Mouse (Mus musculus) MEL (cell line): Measurements from ENCODE around the gene Nap1l4. TPM values are rescaled to one million over a fixed set of nuclear protein-coding genes. Genes with fewer than 3 reads are reported as not detected.

Experiments used
- DNase-seq: peaks from one replicate; pipeline ENCODE4 v3.0.0; 2011; ENCODE audit warnings: low read depth, low spot score
- H3K27ac ChIP-seq: 2 replicates; pipeline ENCODE4 v1.5.1; 2012; ENCODE audit warnings: low read depth, mild to moderate bottlenecking, control low read depth, low read length, moderate library complexity; ENCODE audit not compliant: control insufficient read depth
- H3K27me3 ChIP-seq, 2 experiments: fragments of 150-350 bp in 1 of 2; sonication (generic) in 1 of 2; 2 replicates each; pipeline ENCODE4 v1.6.1; 2012; ENCODE audit warnings: low read length in 2 of 2, mild to moderate bottlenecking in 2 of 2, improper control_type of control experiment in 1 of 2, moderate library complexity in 1 of 2; ENCODE audit not compliant: insufficient read depth in 2 of 2, control insufficient read depth in 1 of 2
- H3K36me3 ChIP-seq, 2 experiments: 2 replicates each; pipeline ENCODE4 v1.6.1; 2012 to 2014; ENCODE audit warnings: low read length in 2 of 2, improper control_type of control experiment in 1 of 2, inconsistent platforms in 1 of 2, mild to moderate bottlenecking in 1 of 2; ENCODE audit not compliant: insufficient read depth in 2 of 2, control insufficient read depth in 1 of 2
- H3K4me1 ChIP-seq, 2 experiments: fragments of 150-350 bp in 1 of 2; sonication (generic) in 1 of 2; 2 replicates each; pipeline ENCODE4 v1.6.1; 2012; ENCODE audit warnings: low read length in 2 of 2, improper control_type of control experiment in 1 of 2, mild to moderate bottlenecking in 1 of 2; ENCODE audit not compliant: insufficient read depth in 2 of 2, control insufficient read depth in 1 of 2
- H3K4me3 ChIP-seq, 2 experiments: fragments of 150-350 bp in 1 of 2; sonication (generic) in 1 of 2; 2 replicates each; pipeline ENCODE4 v1.5.1; 2012; ENCODE audit warnings: low read depth in 2 of 2, low read length in 2 of 2, mild to moderate bottlenecking in 2 of 2, moderate library complexity in 2 of 2, control low read depth in 1 of 2, improper control_type of control experiment in 1 of 2; ENCODE audit not compliant: control insufficient read depth in 1 of 2, insufficient read depth in 1 of 2
- H3K79me2 ChIP-seq: 2 replicates; pipeline ENCODE4 v1.6.1; 2012; ENCODE audit warnings: mild to moderate bottlenecking, low read length, moderate library complexity; ENCODE audit not compliant: control insufficient read depth, poor library complexity, insufficient read depth
- H3K9ac ChIP-seq: 2 replicates; pipeline ENCODE4 v1.6.1; 2012; ENCODE audit warnings: low read depth, mild to moderate bottlenecking, control low read depth, low read length, moderate library complexity; ENCODE audit not compliant: control insufficient read depth, poor library complexity, severe bottlenecking
- H3K9me3 ChIP-seq: fragments of 150-350 bp; sonication (generic); replicated peaks from 2 replicates; pipeline ENCODE4 v1.6.1; 2012; ENCODE audit warnings: mild to moderate bottlenecking, low read length, improper control_type of control experiment, moderate library complexity; ENCODE audit not compliant: insufficient read depth
- CTCF ChIP-seq, 3 experiments: IDR thresholded peaks in 2 of 3; conservative IDR thresholded peaks in 1 of 3; 2 replicates each; pipeline ENCODE4 v1.5.1; 2011 to 2012; ENCODE audit warnings: low read length in 3 of 3, low read depth in 2 of 3, mild to moderate bottlenecking in 2 of 3, improper control_type of control experiment in 1 of 3, inconsistent platforms in 1 of 3, mixed read lengths in 1 of 3, moderate library complexity in 1 of 3; ENCODE audit not compliant: control insufficient read depth in 1 of 3, insufficient read depth in 1 of 3, poor library complexity in 1 of 3, severe bottlenecking in 1 of 3
- ELF1 ChIP-seq: IDR thresholded peaks from 2 replicates; pipeline ENCODE4 v1.6.1; 2014; ENCODE audit warnings: low read depth, mild to moderate bottlenecking, inconsistent platforms, low read length, improper control_type of control experiment, moderate library complexity
- ETS1 ChIP-seq: IDR thresholded peaks from 2 replicates; pipeline ENCODE4 v1.6.1; 2012; ENCODE audit warnings: low read depth, mild to moderate bottlenecking, inconsistent platforms, low read length, improper control_type of control experiment, moderate library complexity
- GATA1 ChIP-seq: IDR thresholded peaks from 2 replicates; pipeline ENCODE4 v1.6.1; 2011; ENCODE audit warnings: low read depth, low read length, improper control_type of control experiment
- HCFC1 ChIP-seq: IDR thresholded peaks from 2 replicates; pipeline ENCODE4 v1.6.1; 2012; ENCODE audit warnings: low read depth, mild to moderate bottlenecking, inconsistent platforms, low read length, improper control_type of control experiment, moderate library complexity
- JUND ChIP-seq: IDR thresholded peaks from 2 replicates; pipeline ENCODE4 v1.6.1; 2011; ENCODE audit warnings: low read depth, mild to moderate bottlenecking, improper control_type of control experiment, low read length
- KAT2A ChIP-seq: conservative IDR thresholded peaks from 2 replicates; pipeline ENCODE4 v1.6.1; 2012; ENCODE audit warnings: low read depth, low read length, improper control_type of control experiment, inconsistent platforms
- MAZ ChIP-seq: IDR thresholded peaks from 2 replicates; pipeline ENCODE4 v1.6.1; 2012; ENCODE audit warnings: low read depth, mild to moderate bottlenecking, inconsistent platforms, low read length, improper control_type of control experiment
- MEF2A ChIP-seq: IDR thresholded peaks from 2 replicates; pipeline ENCODE4 v1.6.1; 2014; ENCODE audit warnings: low read depth, mild to moderate bottlenecking, inconsistent platforms, low read length, improper control_type of control experiment; ENCODE audit not compliant: poor library complexity, insufficient replicate concordance, severe bottlenecking; ENCODE audit errors: extremely low read depth
- MYC ChIP-seq: IDR thresholded peaks from 2 replicates; pipeline ENCODE4 v1.6.1; 2011; ENCODE audit warnings: low read depth, mild to moderate bottlenecking, low read length, improper control_type of control experiment, moderate library complexity
- NELFE ChIP-seq: IDR thresholded peaks from 2 replicates; pipeline ENCODE4 v1.6.1; 2011; ENCODE audit warnings: low read depth, low read length, improper control_type of control experiment
- NRF1 ChIP-seq: IDR thresholded peaks from 2 replicates; pipeline ENCODE4 v1.6.1; 2014; ENCODE audit warnings: low read depth, mild to moderate bottlenecking, inconsistent platforms, low read length, improper control_type of control experiment, moderate library complexity; ENCODE audit not compliant: poor library complexity, insufficient read depth, severe bottlenecking
- POLR2A ChIP-seq, 2 experiments: IDR thresholded peaks; 2 replicates each; pipeline ENCODE4 v1.6.1; 2011 to 2012; ENCODE audit warnings: low read length in 2 of 2, mild to moderate bottlenecking in 2 of 2, control low read depth in 1 of 2, improper control_type of control experiment in 1 of 2, low read depth in 1 of 2, moderate library complexity in 1 of 2; ENCODE audit not compliant: control insufficient read depth in 1 of 2, insufficient read depth in 1 of 2, poor library complexity in 1 of 2
- RCOR1 ChIP-seq: IDR thresholded peaks from 2 replicates; pipeline ENCODE4 v1.6.1; 2012; ENCODE audit warnings: low read depth, mild to moderate bottlenecking, inconsistent platforms, low read length, improper control_type of control experiment
- SIN3A ChIP-seq: IDR thresholded peaks from 2 replicates; pipeline ENCODE4 v1.6.1; 2012; ENCODE audit warnings: low read length, improper control_type of control experiment, inconsistent platforms
- TBP ChIP-seq: IDR thresholded peaks from 2 replicates; pipeline ENCODE4 v1.8.0; 2011; ENCODE audit warnings: low read depth, low read length, improper control_type of control experiment
- TCF12 ChIP-seq: IDR thresholded peaks from 2 replicates; pipeline ENCODE4 v1.6.1; 2014; ENCODE audit warnings: low read depth, mild to moderate bottlenecking, inconsistent platforms, low read length, improper control_type of control experiment, moderate library complexity
- USF1 ChIP-seq: IDR thresholded peaks from 2 replicates; pipeline ENCODE4 v1.6.1; 2014; ENCODE audit warnings: low read depth, mild to moderate bottlenecking, inconsistent platforms, low read length, improper control_type of control experiment, moderate library complexity
- ZC3H11A ChIP-seq: IDR thresholded peaks from 2 replicates; pipeline ENCODE4 v1.6.1; 2012; ENCODE audit warnings: low read depth, mild to moderate bottlenecking, inconsistent platforms, low read length, improper control_type of control experiment
- ZNF384 ChIP-seq: IDR thresholded peaks from 2 replicates; pipeline ENCODE4 v1.6.1; 2012; ENCODE audit warnings: low read depth, mild to moderate bottlenecking, inconsistent platforms, low read length, improper control_type of control experiment
- polyA plus RNA-seq, 2 experiments: library from polyadenylated mRNA; stranded (reverse) in 1 of 2; unstranded in 1 of 2; fragments of >175 nt in 1 of 2; fragments of >200 nt in 1 of 2; gene quantifications; 2 replicates each; pipeline versions ENCODE4 v1.2.1 to v1.2.4; 2012; ENCODE audit warnings: low replicate concordance in 2 of 2, low read depth in 1 of 2; ENCODE audit not compliant: insufficient read length in 2 of 2, insufficient read depth in 1 of 2, missing spikeins in 1 of 2
- total RNA-seq: library from RNA; depleted of rRNA; stranded (reverse); fragments of 300-350 nt; gene quantifications from 2 replicates; pipeline ENCODE4 v1.2.3, GENCODE M21; 2012

Nap1l4 gene
- total and polyA plus RNA-seq, 3 experiments: 165 to 186 TPM; not detected in 1

GRCm38 (mm10) chr7:143482541-143482940 lies 66.4 kb downstream of the Nap1l4 start:
- Histone ChIP-seq H3K36me3 (peaks cover 0 to 2% of the 10 kb centered on the region in 2 experiments; a peak in 1 of 4 replicates), H3K27ac (no peak overlapping the region), H3K79me2 (no peaks in the 10 kb centered on the region), H3K4me1 (peaks cover 8 to 19% of the 10 kb centered on the region in 2 experiments), H3K27me3 (no peaks in the 10 kb centered on the region), H3K4me3 (peak overlapping the region in 1 of 2 experiments; percentile 47; a peak in 1 of 4 replicates), H3K9me3 (no peaks in the 10 kb centered on the region), H3K9ac (peak overlapping the region; percentile 27; the same call in 1 of the 2 replicates)
- no peak for TF ChIP-seq MYC
- no peak for TF ChIP-seq TCF12
- no peak for TF ChIP-seq ZC3H11A
- no peak for TF ChIP-seq KAT2A
- no peak for DNase-seq

DNA sequence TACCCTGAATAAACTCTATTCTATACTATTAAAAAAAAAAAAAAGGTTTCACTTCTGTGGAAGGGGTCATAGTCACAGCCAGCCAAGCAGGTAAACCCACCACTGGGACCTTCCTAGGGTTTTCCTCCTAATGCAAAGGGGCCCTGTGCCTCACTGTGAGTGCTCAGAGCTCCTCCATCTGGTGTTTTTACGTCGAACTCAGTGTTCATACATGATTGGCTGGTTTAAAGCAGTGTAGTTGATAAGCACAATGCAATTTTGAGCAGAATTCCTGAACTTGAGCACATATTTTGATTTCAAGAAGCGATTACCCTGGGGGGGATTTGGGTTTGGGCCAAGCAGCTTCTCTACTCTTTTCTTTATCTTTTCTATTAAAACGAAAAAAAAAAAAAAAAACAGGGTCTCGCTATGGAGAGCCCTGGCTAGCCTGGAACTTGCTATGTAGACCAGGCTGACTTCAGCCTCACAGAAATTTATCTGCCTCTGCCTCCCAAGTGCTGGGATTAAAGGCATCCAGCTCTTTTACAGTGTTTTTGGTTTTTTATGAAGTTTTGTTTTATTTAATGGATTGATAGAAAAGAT lies 67.0 kb downstream of the Nap1l4 start:
- H3K4me1 ChIP-seq: peaks cover 8 to 19% of the 10 kb centered on the region in 2 experiments
- TF ChIP-seq JUND: no peak
- TF ChIP-seq ETS1: peak; percentile 68
- peak in 1 of 2 experiments; percentile 48; a peak in 2 of 4 replicates for TF ChIP-seq POLR2A (IDR thresholded peaks at IDR 0.05; ENCODE audit: control insufficient read depth in 1 of 2, insufficient read depth in 1 of 2, low read depth in 1 of 2, low read length in 2 of 2, poor library complexity in 1 of 2)
- TF ChIP-seq USF1: no peak
- peak; percentile 82 for TF ChIP-seq GATA1
- 0 out of 2 replicates have a peak, but pooled peaks have one; percentile 29 for TF ChIP-seq RCOR1
- TF ChIP-seq CTCF (IDR thresholded peaks at IDR 0.05 in 2 of 3, conservative IDR thresholded peaks at IDR 0.05 in 1 of 3; ENCODE audit: control insufficient read depth in 1 of 3, insufficient read depth in 1 of 3, low read depth in 2 of 3, low read length in 3 of 3, poor library complexity in 1 of 3, severe bottlenecking in 1 of 3): no peak; a peak in 1 of 6 replicates
- peak; percentile 95 for TF ChIP-seq ZNF384
- no peak for TF ChIP-seq ELF1
- TF ChIP-seq MEF2A: no peak
- TF ChIP-seq TCF12: 0 out of 2 replicates have a peak, but pooled peaks have one; percentile 21
- TF ChIP-seq NRF1: no peak
- peak; percentile 58 for TF ChIP-seq TBP
- TF ChIP-seq NELFE: peak; percentile 45
- TF ChIP-seq MAZ: peak; percentile 57; the same call in 1 of the 2 replicates
- peak; percentile 48; the same call in 1 of the 2 replicates for TF ChIP-seq HCFC1
- TF ChIP-seq SIN3A: peak; percentile 67
- TF ChIP-seq ZC3H11A: no peak
- TF ChIP-seq, all 39 proteins: peak for 11
- Histone ChIP-seq H3K36me3 (peaks cover 0 to 2% of the 10 kb centered on the region in 2 experiments; a peak in 1 of 4 replicates), H3K9ac (peak overlapping the region; percentile 27; the same call in 1 of the 2 replicates), H3K79me2 (no peaks in the 10 kb centered on the region), H3K27me3 (no peaks in the 10 kb centered on the region), H3K27ac (no peak overlapping the region), H3K9me3 (no peaks in the 10 kb centered on the region), H3K4me3 (peak overlapping the region; percentile 2 to 47; a peak in 3 of 4 replicates)
- peak; percentile 81 for DNase-seq
